Mouse (Mus musculus): Measurements from ENCODE around the gene Slc7a11. TPM values are rescaled to one million over a fixed set of nuclear protein-coding genes. Genes with fewer than 3 reads are reported as not detected.

Gene Slc7a11
- polyA plus RNA-seq, 3 experiments from 2014 or later: 0.15 to 0.31 TPM; not detected in 1

DNA sequence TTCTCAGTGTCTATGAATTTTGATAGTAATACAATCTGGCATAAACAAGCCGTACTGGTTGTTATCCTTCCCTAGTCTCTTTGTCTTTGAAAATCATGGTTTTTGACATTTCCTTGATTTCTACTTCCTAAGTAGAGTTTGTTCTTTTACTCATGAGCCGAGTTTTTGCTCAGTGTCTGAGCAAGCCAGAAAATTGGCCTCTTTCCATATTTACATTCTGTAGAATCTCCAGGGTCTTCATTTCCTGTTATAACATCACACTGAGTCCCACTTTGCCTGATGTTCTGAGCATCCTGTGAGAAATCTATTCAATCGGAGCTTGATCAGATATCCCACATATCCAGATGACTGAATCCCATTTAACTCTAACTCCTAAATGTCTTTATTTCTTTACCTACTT, 600.4 kb downstream of the Slc7a11 start:
- ATAC-seq: no peak
